10 mouse cellular contexts compared by ENCODE assay signal in genomic region chr4:94999249-94999648, GRCm38 (mm10). TPM values are rescaled to one million over a fixed set of nuclear protein-coding genes. Genes with fewer than 3 reads are reported as not detected.
DNase-seq lines count a peak whose midpoint lies in the region; ATAC-seq and TF ChIP-seq lines count a peak whose summit lies in the region.
"Had no signal": no experiment of that assay in that cellular context is flagged by ENCODE, and none has a peak within 500 bp of the region (broad histone marks: within the 10 kb centered on the region; RNA-seq: fewer than 3 reads in every experiment).

No protein-coding gene starts in this region.

- ATAC-seq in midbrain, embryonic 16.5 days, result no peak

- no peak overlapping the region for H3K27ac ChIP-seq in heart, adult 2 months
- no peak overlapping the region for H3K27ac ChIP-seq in midbrain, embryonic 16.5 days (ENCODE audit: low read length)
- H3K27ac ChIP-seq: midbrain, embryonic 12.5 days had no signal

- no peaks in the 10 kb centered on the region for H3K36me3 ChIP-seq in heart, adult 2 months (ENCODE audit: control insufficient read depth, insufficient read depth, low read length)
- H3K36me3 ChIP-seq in midbrain, embryonic 16.5 days (ENCODE audit: control insufficient read depth, insufficient read depth, low read length), result no peaks in the 10 kb centered on the region
- H3K36me3 ChIP-seq: midbrain, embryonic 12.5 days had no signal

- H3K4me1 ChIP-seq in heart, adult 2 months (ENCODE audit: control insufficient read depth, insufficient read depth, low read length), result no peaks in the 10 kb centered on the region
- H3K4me1 ChIP-seq in midbrain, embryonic 16.5 days (ENCODE audit: control insufficient read depth, insufficient read depth, low read length), result no peaks in the 10 kb centered on the region
- H3K4me1 ChIP-seq: midbrain, embryonic 12.5 days had no signal

- H3K4me2 ChIP-seq in midbrain, embryonic 16.5 days (ENCODE audit: low read length), result no peak overlapping the region
- H3K4me2 ChIP-seq: midbrain, embryonic 12.5 days had no signal

- peak; percentile 39 for TF ChIP-seq CTCF in heart, adult 2 months (IDR thresholded peaks at IDR 0.05)

- intact Hi-C loops in heart, adult 2 months (cut with DNase I), result no loop called here

- H3K9me3 ChIP-seq in midbrain, embryonic 16.5 days (replicated peaks; ENCODE audit: control insufficient read depth, low read length, poor library complexity, severe bottlenecking), result no peaks in the 10 kb centered on the region
- H3K9me3 ChIP-seq: midbrain, embryonic 12.5 days had no signal

- no peak overlapping the region for H3K4me3 ChIP-seq in heart, adult 2 months
- H3K4me3 ChIP-seq in midbrain, embryonic 16.5 days (ENCODE audit: low read depth, low read length), result no peak overlapping the region
- H3K4me3 ChIP-seq: midbrain, embryonic 12.5 days had no signal

- H3K27me3 ChIP-seq in heart, adult 2 months (ENCODE audit: control insufficient read depth, insufficient read depth, low read length), result no peaks in the 10 kb centered on the region
- H3K27me3 ChIP-seq in midbrain, embryonic 16.5 days (ENCODE audit: control insufficient read depth, insufficient read depth, low read depth, low read length), result no peaks in the 10 kb centered on the region
- H3K27me3 ChIP-seq: midbrain, embryonic 12.5 days had no signal

- H3K79me2 ChIP-seq in heart, adult 2 months (replicated peaks; ENCODE audit: control insufficient read depth, insufficient read depth, low read length), result no peaks in the 10 kb centered on the region

- no peak for TF ChIP-seq EP300 in heart, adult 2 months (IDR thresholded peaks at IDR 0.05; ENCODE audit: insufficient read depth, low read depth, low read length)

- no peak for DNase-seq in heart, adult 2 months
- DNase-seq in heart, adult 11 months, result no peak
- peak; percentile 52 to 56 for DNase-seq in right cerebral cortex, adult 2 months (ENCODE audit: low spot score in 2 of 2)
- DNase-seq in right cerebral cortex, postnatal 10 days (ENCODE audit: low spot score in 2 of 2), result no peak
- DNase-seq in induced T-regulatory cell, adult 2 months (ENCODE audit: low read depth), result peak; percentile 31
- peak; percentile 55 for DNase-seq in thymus, postnatal 4 days
- no peak for DNase-seq in testis, postnatal 14 days (ENCODE audit: low spot score)
- DNase-seq: layer of hippocampus, adult 9-11 months had no signal

- TF ChIP-seq POLR2A in heart, adult 2 months (IDR thresholded peaks at IDR 0.05; ENCODE audit: insufficient read depth, low read depth, low read length), result no peak

- no peak overlapping the region for H3K9ac ChIP-seq in heart, adult 2 months (ENCODE audit: low read depth, low read length)
- no peak overlapping the region for H3K9ac ChIP-seq in midbrain, embryonic 16.5 days (ENCODE audit: low read depth, low read length)
- H3K9ac ChIP-seq: midbrain, embryonic 12.5 days had no signal

- 32% methylated on average over 3 of the region's 3 CpGs for WGBS in heart, adult 2 months
- WGBS in midbrain, embryonic 16.5 days, result 75% methylated on average over 3 of the region's 3 CpGs

RNA-seq across cellular contexts. Expression of gene Mysm1, which starts 20.3 kb away (rescaled TPM):
- total RNA-seq in heart, adult 2 months (2021), result 10 to 100 TPM in 1 of 2 experiments, 1 to 10 TPM in 1; 9.2 to 10.7 TPM
- 2.7 and 4.7 TPM in 2 replicates for polyA plus RNA-seq in heart, adult 2 months (2012; rRNA removed)
- polyA plus RNA-seq in midbrain, embryonic 16.5 days (2015; fragmentation: Nextera tagmentation; extraction: Ambion mirVana), result 23.6 and 28.3 TPM in 2 replicates

RNA-seq across cellular contexts. Expression of gene Jun, which starts 52.8 kb away (rescaled TPM):
- 10 to 100 TPM; 42.4 to 54.1 TPM for total RNA-seq in heart, adult 2 months (2021)
- polyA plus RNA-seq in heart, adult 2 months (2012; rRNA removed), result 24.0 and 28.0 TPM in 2 replicates
- 49.3 and 54.0 TPM in 2 replicates for polyA plus RNA-seq in midbrain, embryonic 16.5 days (2015; fragmentation: Nextera tagmentation; extraction: Ambion mirVana)

Comparison
In these comparisons a context has a peak if more than half of its experiments do, and no peak if none do; other contexts are left out.
1. DNase-seq: peak in right cerebral cortex, adult 2 months (2 of 2), induced T-regulatory cell, adult 2 months (single experiment) and thymus, postnatal 4 days (single experiment); none in heart, adult 2 months (0 of 2), heart, adult 11 months (single experiment), right cerebral cortex, postnatal 10 days (0 of 2) and testis, postnatal 14 days (single experiment).